Mouse (Mus musculus) kidney, postnatal 10 days (tissue): ENCODE measurements around the gene Rasgef1a.

Experiments
- DNase-seq: peaks from one replicate; pipeline ENCODE4 v3.0.0; 2021; ENCODE audit warnings: mixed read lengths

Rasgef1a gene

GRCm38 (mm10) chr6:118138731-118139709 lies 127.8 kb downstream of the Rasgef1a start, which contains the start of gene Csgalnact2:
TSS of gene Csgalnact2 (minus strand) at chr6:118139140.
- peak; percentile 97 for DNase-seq

DNA sequence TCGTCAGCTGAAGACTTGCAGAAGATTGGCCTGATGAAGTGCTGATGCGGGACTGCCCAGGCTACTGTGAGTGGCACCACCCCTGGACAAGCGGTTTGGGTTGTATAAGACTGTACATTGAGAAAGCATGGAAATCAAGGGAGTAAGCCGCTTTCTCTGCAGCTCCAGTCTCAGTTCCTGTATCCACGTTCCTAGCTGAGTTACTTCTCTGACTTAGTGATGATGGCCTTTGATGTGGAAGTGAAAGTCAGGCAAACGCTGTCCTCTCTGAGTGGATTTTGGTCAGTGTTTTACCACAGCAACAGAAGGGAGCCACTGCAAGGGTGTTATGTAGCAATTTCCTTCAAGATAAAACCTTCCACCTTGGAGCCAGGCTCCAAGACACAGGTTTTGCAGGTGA lies 129.7 kb downstream of the Rasgef1a start:
- no peak for DNase-seq
